Mouse (Mus musculus): ENCODE results near the gene Carm1.

DNA sequence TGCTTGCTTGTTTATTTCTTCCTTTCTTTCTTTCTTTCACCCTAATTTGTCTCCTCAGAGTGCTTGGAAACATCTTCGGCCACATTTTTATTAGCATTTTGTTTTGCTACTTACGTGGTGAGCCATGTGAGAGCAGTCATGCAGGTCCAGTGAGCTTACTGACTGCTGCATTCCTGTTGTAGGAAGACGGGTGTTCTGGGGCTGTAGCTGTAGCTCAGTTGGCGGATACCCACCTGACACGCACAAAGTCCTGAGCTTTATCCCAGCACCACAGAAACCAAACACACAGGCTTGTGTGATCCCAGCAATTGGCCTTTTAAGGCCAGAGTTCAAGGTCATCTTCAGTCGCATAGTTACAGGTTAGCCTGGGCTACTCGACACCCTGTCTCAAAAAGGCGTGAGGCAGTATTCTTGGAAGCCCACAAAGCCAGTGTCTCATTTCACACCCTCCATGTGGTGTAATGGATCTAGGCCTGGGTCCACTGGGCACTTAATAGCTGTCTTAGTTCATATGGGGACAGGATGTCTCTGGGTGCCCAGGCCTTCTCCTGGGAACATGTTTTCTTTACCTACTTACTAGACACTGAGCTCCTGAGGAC is 22.1 kb downstream of the Carm1 start:
- TF ChIP-seq CTCF (IDR thresholded peaks at IDR 0.05; ENCODE audit: borderline replicate concordance, extremely low read depth, insufficient read depth, insufficient read length): no peak
- no peak for TF ChIP-seq POLR2A (IDR thresholded peaks at IDR 0.05; ENCODE audit: borderline replicate concordance, extremely low read depth, insufficient read depth, insufficient read length, poor library complexity, severe bottlenecking)
